Mouse (Mus musculus) layer of hippocampus, adult 11-12 months (tissue): ENCODE measurements around the gene Vmn1r116.
"Not testable (repeated sequence)": the region's sequence is repeated elsewhere in the genome, so short reads cannot be mapped to it uniquely, and the experiment has no call there.

Source experiments
- DNase-seq: peaks from one replicate; pipeline ENCODE4 v3.0.0; 2022; ENCODE audit warnings: low spot score

Vmn1r116 gene

DNA sequence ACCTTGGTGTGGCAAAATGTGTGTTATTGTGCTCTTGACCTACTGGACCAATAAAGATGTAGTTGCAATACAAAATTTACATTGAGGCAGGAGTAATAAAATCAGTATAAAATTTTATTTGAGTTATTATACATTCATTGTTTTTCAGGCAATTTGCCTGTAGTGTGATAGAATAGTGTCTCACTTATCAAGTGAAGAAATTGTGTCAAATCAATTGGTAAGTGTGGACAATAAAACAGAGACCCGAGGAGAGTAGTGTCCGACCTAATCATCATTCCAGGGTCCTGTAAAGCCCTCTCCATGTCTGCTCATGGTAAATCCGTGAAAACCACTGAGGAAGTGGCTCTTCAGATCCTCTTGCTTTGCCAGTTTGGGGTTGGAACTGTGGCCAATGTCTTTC is at the start of gene Vmn1r116:
TSS of gene Vmn1r116 (plus strand) at position 301 of the 400 bp plus-strand sequence.
- not testable (repeated sequence) for DNase-seq

DNA sequence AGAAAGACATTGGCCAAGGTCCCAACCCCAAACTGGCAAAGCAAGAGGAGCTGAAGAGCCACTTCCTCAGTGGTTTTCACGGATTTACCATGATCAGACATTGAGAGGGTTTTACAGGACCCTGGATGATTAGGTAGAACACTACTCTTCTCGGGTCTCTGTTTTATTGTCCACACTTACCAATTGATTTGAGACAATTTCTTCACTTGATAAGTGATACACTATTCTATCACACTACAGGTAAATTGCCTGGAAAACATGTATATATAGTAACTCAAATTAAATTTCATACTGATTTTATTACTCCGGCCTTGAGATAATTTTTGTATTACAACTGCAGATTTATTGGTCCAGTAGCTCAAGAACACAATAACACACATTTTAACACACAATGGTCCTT is 27.2 kb upstream of the Vmn1r116 start, which contains the start of gene Vmn1r115:
TSS of gene Vmn1r115 (minus strand) at position 101 of the 400 bp plus-strand sequence.
- DNase-seq, result not testable (repeated sequence)

- not testable (repeated sequence) for DNase-seq
Observed at GRCm38 (mm10) chr7:20884021-20884420, 12.0 kb downstream of the Vmn1r116 start, which contains the start of gene Vmn1r117. Gene Vmn1r117, minus strand, starts transcription at chr7:20884121.

GRCm38 (mm10) chr7:20912247-20912646 is 40.2 kb downstream of the Vmn1r116 start, which contains the start of gene Vmn1r118:
Gene Vmn1r118, minus strand, starts transcription at chr7:20912347.
- not testable (repeated sequence) for DNase-seq
